Mouse (Mus musculus): ENCODE results near the gene Phgr1.

The Phgr1 gene

DNA sequence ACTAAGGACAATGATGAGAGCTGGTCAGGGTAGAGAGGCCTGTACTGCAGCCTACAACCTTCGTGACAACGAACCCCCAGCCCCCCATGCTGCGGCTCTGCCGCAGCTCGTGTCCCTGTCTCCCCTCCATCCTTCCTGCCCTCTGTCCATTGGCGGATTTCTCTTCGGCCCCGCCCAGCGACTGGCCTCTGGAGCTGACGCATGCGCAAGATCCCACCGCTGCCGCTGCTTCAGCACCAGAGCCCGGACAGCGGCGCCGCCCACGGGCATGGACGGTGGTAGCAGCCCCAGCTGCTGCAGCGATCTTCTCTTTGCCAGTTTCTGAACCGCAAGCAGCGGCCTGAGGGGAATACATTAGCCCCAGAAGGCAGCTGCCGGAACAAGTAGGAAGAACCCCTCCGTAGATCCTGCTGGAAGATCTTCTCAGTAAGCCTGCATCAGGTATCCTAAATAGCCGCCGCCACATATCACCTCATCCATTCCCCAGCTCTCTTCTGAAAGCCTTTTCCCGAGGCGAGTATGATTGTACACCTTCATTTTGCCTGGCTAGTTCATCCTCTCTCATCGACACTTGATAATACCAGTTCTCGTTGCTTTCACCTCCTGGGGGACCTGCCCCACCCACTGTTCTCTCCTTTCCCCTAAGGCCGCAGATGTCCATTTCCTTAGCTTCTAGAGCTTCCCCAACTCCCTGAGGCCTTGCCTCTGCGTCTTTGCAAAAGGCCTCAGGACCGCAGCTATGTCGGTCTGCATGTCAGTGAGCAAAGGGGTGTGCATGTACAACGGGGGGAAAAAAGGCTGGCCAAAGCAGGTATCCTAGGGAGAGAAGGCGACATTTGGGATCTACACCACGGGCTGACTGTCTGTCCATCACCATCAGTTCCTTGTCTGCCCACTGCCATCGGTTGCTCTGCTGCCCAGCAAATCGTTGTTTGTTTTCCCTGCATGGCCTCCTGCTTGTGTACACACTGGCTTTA is 7.2 kb downstream of the Phgr1 start, which contains the start of gene Disp2:
TSS of gene Disp2 (plus strand) at position 216 of the 977 bp plus-strand sequence.
- peak; percentile 97 for DNase-seq

- DNase-seq = no peak
Observed at GRCm38 (mm10) chr2:118781115-118781514, 8.5 kb downstream of the Phgr1 start.

DNA sequence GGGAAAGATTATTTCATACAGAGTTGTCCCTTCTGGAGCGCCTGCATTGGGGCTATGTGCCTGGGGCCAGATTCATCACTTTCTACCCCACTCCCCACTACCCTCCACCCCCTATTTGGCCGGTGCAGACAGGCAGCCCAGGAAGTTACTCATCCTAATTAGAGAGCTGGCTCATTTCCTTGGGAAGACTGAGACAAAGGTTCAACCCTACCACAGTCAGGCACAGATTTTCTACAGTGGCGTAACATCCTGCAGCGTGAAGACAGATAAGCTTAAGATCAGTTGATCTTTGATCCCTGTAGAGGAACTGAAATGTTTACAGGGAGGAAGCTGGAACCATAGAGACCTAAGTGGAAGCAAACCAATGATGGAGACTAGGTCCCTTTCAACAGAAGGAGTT is 9.7 kb downstream of the Phgr1 start:
- no peak for DNase-seq

GRCm38 (mm10) chr2:118783093-118783492 is 10.5 kb downstream of the Phgr1 start:
- DNase-seq = no peak

GRCm38 (mm10) chr2:118783663-118784062 is 11.1 kb downstream of the Phgr1 start:
- DNase-seq = no peak

GRCm38 (mm10) chr2:118786525-118786924 is 14.0 kb downstream of the Phgr1 start:
- no peak for DNase-seq

DNA sequence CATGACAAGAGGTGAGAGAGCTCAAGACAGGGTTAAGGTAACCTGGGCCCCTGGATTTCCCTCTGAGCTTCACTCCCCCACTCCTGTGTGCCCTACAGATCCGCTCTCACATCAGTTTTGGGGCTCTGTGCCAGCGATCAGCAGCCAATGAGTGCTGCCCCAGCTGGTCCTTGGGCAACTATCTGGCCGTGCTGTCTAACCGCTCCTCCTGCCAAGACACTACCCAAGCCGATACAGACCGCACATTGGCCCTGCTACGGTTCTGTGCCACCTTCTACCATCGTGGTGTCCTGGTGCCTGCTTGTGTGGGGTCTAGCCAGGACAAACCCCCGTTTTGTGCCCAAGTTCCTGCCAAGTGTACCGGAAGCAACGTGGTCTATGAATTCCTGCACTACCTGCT is 16.9 kb downstream of the Phgr1 start:
- DNase-seq = no peak

GRCm38 (mm10) chr2:118790221-118790550 is 17.6 kb downstream of the Phgr1 start:
- no peak for DNase-seq

GRCm38 (mm10) chr2:118790551-118791525 is 18.3 kb downstream of the Phgr1 start:
- DNase-seq = peak; percentile 83

DNA sequence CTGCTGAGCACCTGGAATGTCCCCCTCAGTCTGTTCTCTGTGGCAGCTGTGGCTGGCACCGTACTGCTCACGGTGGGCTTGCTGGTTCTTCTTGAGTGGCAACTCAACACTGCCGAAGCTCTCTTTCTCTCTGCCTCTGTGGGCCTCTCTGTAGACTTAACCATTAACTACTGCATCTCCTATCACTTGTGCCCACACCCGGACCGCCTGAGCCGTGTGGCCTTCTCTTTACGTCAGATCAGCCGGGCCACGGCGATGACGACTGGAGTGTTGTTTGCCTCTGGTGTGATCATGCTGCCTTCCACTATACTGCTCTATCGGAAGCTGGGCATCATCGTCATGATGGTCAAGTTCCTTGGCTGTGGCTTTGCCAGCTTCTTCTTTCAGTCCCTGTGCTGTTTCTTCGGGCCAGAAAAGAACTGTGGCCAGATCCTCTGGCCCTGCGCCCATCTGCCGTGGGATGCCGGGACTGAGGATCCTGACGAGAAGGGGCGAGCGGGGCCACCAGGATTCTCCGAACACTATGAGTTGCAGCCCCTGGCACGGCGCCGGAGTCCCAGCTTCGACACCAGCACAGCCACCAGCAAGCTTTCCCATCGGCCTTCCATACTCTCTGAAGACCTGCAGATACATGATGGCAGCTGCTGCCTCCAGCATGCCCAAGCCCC is 19.2 kb downstream of the Phgr1 start:
- DNase-seq = no peak

GRCm38 (mm10) chr2:118792259-118792613 is 19.7 kb downstream of the Phgr1 start:
- no peak for DNase-seq

DNA sequence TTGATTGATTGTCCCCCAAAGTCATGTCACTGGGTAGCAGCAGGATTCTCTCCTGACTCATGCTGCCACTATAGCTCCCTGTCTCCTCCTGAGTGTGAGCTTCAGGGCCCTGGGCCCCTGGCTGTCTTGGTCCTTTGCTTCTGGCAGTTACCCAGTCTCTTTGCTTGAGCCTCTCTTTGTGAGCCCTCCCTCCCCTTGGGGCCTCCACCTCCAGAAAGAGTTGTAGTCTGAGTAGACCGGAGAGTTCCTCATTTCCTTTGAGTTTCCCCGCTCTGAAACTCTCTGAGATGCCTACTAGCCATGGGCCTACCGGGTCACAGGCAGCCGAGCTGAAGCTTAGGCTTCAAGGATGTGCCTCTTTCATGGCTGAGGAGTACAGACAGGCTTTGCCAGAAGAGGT is 21.1 kb downstream of the Phgr1 start:
- DNase-seq = no peak

GRCm38 (mm10) chr2:118802542-118803118 is 30.1 kb downstream of the Phgr1 start:
- no peak for DNase-seq

- no peak for DNase-seq
Observed at GRCm38 (mm10) chr2:118804474-118804873, 31.9 kb downstream of the Phgr1 start.

GRCm38 (mm10) chr2:118805137-118805536 is 32.6 kb downstream of the Phgr1 start:
- DNase-seq = no peak

GRCm38 (mm10) chr2:118805756-118806155 is 33.2 kb downstream of the Phgr1 start:
- DNase-seq = no peak

DNA sequence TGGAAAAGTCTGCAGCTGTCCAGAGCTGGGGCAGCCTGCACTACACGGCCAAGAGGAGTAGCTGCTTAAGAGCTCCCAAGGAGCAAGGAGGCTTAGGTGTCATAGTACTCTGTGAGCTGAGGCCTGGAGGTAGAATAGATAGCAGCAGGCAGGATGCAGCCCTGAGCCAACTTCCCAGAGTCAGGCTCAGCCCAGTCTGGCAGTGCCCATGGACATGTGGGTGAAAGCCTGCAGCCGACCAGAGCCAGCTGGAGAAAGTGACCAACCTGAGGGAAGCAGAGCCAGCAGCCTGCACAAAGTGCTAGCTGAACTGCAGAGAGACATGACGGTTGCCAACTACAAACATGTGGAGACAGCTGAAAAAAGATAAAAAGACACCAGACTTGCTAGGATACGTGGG is 34.3 kb downstream of the Phgr1 start:
- DNase-seq = peak; percentile 7

GRCm38 (mm10) chr2:118810861-118811260 is 38.3 kb downstream of the Phgr1 start:
- DNase-seq = no peak

DNA sequence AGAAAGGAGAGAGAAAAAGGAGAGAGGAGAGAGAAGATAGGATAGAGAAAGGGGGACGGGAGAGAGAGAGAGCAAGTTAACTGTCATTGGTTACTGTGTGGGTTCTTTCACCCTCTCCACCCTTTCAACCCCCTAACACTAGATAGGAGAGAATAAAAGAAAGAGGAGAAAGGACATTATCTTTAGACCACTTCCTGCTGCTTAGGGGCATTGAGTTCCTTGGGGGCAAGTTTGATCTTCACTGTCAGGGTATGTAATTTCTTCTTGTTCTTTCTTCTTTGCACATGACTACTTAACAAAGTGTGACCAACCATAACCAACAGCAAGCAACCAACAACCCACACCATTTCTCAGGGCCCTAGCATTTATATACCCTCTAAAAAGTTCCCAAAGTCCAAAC is 40.2 kb downstream of the Phgr1 start:
- DNase-seq = no peak

DNA sequence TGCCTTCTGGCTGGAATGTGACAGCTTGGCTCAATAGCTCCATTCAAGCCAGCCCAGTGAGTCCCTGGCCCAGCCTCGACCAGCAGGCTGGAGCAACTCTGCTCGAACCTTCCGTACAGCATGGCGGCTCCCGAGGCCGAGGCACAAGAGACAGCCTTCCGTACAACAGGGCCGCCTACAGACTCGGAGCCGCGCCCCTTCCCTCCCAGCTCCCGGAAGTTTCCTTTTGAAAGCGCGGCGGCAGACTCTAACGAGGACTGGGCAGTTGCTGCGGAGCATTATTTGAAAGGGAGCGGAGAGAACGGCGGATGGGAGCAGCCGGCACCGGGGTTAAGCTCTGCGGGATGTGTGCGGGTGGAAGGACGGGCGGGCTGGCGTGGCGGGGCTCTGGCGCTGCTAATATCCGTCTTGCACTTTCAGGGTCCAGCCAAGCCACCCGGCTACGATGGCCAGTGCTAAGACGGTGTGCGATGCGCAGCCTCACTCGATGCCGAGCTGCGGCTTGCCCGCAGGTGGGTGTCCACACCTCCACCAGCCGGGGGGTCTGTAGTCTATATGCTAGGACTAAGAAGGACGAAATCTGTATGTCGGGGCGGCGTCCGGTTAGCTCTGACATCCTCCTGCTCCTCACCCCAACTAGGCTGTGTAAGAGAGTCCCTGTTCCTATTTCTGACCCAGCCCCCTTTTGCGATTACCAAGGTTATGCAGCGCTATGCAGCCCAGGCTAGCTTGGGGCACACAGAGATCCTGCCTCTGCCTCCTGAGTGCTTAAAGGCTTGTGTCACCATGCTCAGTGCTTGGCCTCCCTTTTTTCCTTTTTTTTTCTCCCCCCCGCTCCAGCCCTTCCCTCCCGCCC is 41.6 kb downstream of the Phgr1 start, which contains the start of gene Knstrn:
TSS of gene Knstrn (plus strand) at position 23 of the 856 bp plus-strand sequence.
- DNase-seq = peak; percentile 94

- DNase-seq = no peak
Observed at GRCm38 (mm10) chr2:118822800-118823199, 50.2 kb downstream of the Phgr1 start.

All from kidney, postnatal 10 days (tissue).